Mouse (Mus musculus) kidney, adult 2 months (tissue): Measurements from ENCODE around the gene Itgae. TPM values are rescaled to one million over a fixed set of nuclear protein-coding genes. Genes with fewer than 3 reads are reported as not detected.

ENCODE experiments used
- DNase-seq: peaks from one replicate; pipeline ENCODE4 v3.0.0; 2021
- H3K27ac ChIP-seq: fragments of 200-500 bp; 2 replicates; pipeline ENCODE4 v1.5.1; 2012; ENCODE audit warnings: low read depth, low read length, control low read depth, inconsistent platforms; ENCODE audit not compliant: insufficient read depth
- H3K27me3 ChIP-seq: fragments of 200-500 bp; replicated peaks from 2 replicates; pipeline ENCODE4 v1.6.1; 2012; ENCODE audit warnings: mild to moderate bottlenecking, moderate library complexity, low read length, inconsistent platforms; ENCODE audit not compliant: control insufficient read depth, insufficient read depth
- H3K36me3 ChIP-seq: fragments of 200-500 bp; 2 replicates; pipeline ENCODE4 v1.6.1; 2012; ENCODE audit warnings: mild to moderate bottlenecking, moderate library complexity, low read length, inconsistent platforms; ENCODE audit not compliant: control insufficient read depth, insufficient read depth
- H3K4me1 ChIP-seq: fragments of 200-500 bp; 2 replicates; pipeline ENCODE4 v1.6.1; 2011; ENCODE audit warnings: low read length; ENCODE audit not compliant: control insufficient read depth, insufficient read depth
- H3K4me3 ChIP-seq: fragments of 200-500 bp; 2 replicates; pipeline ENCODE4 v1.5.1; 2011; ENCODE audit warnings: mild to moderate bottlenecking, low read depth, low read length, control low read depth; ENCODE audit not compliant: insufficient read depth
- CTCF ChIP-seq: fragments of 200-500 bp; conservative IDR thresholded peaks from 2 replicates; pipeline ENCODE4 v1.5.1; 2011; ENCODE audit warnings: low read depth, mild to moderate bottlenecking, control low read depth, low read length, moderate library complexity, mixed read lengths; ENCODE audit not compliant: insufficient read depth, insufficient read length
- POLR2A ChIP-seq: fragments of 200-500 bp; IDR thresholded peaks from one replicate; pipeline ENCODE4 v1.6.1; 2011; ENCODE audit warnings: low read depth, low read length, control low read depth
- WGBS: fragments of 180-500 bp; shearing (Covaris S2); methylation state at CpG from one replicate; pipeline ENCODE4 v1.1.7; 2018; 5-methylcytosine and 5-hydroxymethylcytosine counted together
- polyA plus RNA-seq: library from polyadenylated mRNA; depleted of rRNA; stranded (reverse); fragments of >200 nt; gene quantifications from 2 replicates; pipeline ENCODE4 v1.2.3, GENCODE M21; 2012; rRNA removed

Itgae gene
- 0.60 and 1.0 TPM in 2 replicates for polyA plus RNA-seq

DNA sequence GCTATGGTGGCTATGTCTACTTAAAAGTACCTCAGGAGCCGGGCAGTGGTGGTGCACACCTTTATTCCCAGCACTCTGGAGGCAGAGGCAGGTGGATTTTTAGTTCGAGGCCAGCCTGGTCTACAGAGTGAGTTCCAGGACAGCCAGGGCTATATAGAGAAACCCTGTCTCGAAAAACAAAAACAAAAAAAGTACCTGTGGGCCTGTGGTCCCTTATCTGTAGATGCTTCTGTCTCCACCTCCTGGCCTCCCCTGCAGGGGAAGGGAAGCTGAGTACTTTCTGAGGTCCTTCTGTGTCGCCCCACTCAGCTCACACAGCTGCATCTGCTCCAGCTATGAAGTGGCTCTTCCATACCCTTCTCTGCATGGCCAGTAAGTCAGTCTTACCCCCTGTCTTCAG, at the start of gene Itgae:
TSS of gene Itgae (plus strand) at position 301 of the 400 bp plus-strand sequence.
- H3K27me3 ChIP-seq = no peaks in the 10 kb centered on the region
- no peak within 1 kb of the TSS for H3K27ac ChIP-seq
- H3K4me1 ChIP-seq = peaks cover 2% of the 10 kb centered on the region; the same call in 1 of the 2 replicates
- H3K4me3 ChIP-seq = no peak within 1 kb of the TSS
- H3K36me3 ChIP-seq = no peaks in the 10 kb centered on the region
- TF ChIP-seq POLR2A (no peak), CTCF (no peak)
- no peak for DNase-seq
- WGBS = 88% methylated on average over 4 of the region's 4 CpGs

DNA sequence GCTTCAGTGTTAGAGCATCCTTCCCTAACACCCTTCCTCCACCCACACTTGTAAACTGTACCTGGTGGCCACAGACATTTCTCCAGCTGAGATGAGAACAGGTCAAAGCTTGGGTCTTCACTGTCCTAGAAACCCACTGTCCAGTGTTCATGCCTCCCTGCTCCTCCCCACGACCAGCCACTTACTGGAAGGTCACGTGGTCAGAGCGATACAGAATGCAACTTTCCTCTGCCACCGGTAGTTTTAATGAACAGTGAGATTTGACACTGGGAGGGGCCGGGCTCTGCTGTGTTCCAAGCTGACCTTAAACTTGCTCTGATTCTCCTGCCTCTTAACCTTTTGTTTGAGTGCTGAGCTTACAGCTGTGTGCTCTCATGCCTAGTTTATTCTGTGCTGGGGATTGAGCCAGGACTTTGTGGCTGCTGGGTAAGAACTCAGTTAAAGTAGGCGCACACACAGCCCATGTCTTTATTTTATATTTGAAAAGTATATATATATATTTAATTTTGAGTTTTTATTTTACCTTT, 46.1 kb upstream of the Itgae start:
- TF ChIP-seq CTCF (no peak), POLR2A (no peak)
- 31% methylated on average over 6 of the region's 6 CpGs for WGBS
- DNase-seq = no peak
- no peaks in the 10 kb centered on the region for H3K27me3 ChIP-seq
- peaks cover 7% of the 10 kb centered on the region; the same call in 1 of the 2 replicates for H3K4me1 ChIP-seq
- H3K27ac ChIP-seq = no peak overlapping the region
- no peaks in the 10 kb centered on the region for H3K36me3 ChIP-seq
- H3K4me3 ChIP-seq = no peak overlapping the region

DNA sequence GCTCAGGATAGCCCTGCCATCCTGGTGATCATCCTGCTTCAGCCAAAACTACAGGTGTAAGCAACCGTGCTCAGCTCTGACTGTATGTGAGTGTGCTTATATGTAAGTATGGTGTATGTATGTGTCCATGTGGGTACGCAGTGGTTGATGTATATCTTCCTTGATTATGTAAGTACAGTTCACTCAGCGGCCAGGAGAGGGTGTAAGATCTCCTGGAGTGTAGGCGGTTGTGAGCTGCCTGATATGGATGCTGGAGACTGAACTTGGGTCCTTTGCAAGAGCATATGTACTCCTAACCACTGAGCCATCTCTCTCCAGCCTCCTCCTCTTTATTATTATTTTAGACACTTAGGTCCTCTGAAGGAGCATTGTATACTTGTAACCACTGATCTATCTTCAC, 45.6 kb upstream of the Itgae start:
- WGBS = 73% methylated on average over 4 of the region's 4 CpGs
- Histone ChIP-seq H3K36me3 (no peaks in the 10 kb centered on the region), H3K27ac (no peak overlapping the region), H3K4me3 (no peak overlapping the region), H3K27me3 (no peaks in the 10 kb centered on the region), H3K4me1 (peaks cover 7% of the 10 kb centered on the region; the same call in 1 of the 2 replicates)
- DNase-seq = no peak
- no peak for TF ChIP-seq POLR2A
- no peak for TF ChIP-seq CTCF

DNA sequence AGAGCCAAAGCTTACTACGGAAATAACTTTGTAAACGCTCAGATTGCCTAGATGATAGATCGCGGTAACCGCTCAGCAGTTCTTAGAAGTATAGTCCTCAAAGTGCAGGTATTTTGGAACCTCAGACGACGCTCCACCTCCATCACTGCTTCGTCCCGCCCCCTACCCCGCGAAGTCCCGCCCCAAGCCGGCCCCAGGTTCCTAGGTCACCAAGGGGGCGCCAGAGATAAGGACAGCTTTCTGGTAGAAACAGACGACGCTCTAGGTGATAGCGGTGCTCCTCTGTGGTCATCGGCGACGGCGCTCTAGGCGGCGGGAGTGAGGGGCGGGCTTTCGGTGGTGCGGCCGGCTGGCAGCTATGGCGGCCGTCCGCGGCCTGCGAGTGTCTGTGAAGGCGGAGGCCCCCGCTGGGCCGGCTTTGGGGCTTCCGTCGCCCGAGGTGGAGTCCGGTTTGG, 42.8 kb upstream of the Itgae start, which contains the start of gene Ncbp3:
TSS of gene Ncbp3 (plus strand) at position 242 of the 455 bp plus-strand sequence.
- WGBS = under 1% methylated on average over 38 of the region's 39 CpGs
- DNase-seq = peak; percentile 98
- TF ChIP-seq CTCF (peak; percentile 66), POLR2A (no peak)
- Histone ChIP-seq H3K27me3 (no peaks in the 10 kb centered on the region), H3K36me3 (no peaks in the 10 kb centered on the region), H3K27ac (peak within 1 kb of the TSS; percentile 82), H3K4me1 (peaks cover 7% of the 10 kb centered on the region; the same call in 1 of the 2 replicates), H3K4me3 (peak within 1 kb of the TSS; percentile 70)

DNA sequence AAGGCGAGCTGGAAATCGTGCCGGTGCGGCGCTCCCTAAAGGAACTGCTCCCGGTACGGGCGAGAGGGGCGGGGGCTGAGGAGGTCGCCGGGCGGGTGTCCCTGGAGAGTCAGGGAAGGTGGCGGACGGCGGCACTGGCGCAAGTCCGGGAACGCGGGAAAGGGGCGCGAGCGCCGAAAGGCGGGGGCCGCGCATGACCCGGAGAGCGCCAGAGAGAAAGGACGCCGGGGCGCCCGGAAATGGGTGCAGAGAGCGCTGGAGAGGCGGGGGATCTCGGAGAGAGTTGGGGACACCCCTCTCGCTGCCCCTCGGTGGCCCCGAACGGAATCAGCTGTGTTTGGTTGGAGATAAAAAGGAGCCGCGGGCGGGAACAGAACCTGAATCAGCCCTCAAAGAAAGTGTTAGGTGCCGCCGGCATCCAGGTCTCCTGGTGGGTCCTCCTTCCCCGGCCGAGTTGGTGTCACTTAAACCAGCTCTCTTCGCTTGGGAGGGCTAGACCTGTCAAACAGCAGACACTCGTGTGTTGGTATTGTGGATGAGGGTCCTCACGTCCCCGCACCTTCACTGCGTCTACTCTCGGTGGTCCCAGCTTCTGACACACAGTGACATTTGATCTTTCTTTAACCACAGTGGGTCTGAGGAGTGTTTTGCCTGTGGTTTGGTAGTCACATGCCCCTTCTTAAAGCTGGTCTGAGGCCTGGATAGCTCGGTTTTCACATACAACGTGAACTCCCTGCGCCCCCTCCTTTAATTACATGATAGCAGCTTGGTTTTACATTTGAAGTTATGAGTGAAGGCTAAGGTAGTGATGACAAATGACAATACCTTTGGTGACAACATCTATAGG, 42.1 kb upstream of the Itgae start:
- peaks cover 7% of the 10 kb centered on the region; the same call in 1 of the 2 replicates for H3K4me1 ChIP-seq
- TF ChIP-seq POLR2A (no peak), CTCF (no peak)
- H3K36me3 ChIP-seq = no peaks in the 10 kb centered on the region
- no peak for DNase-seq
- peak overlapping the region; percentile 70 for H3K4me3 ChIP-seq
- H3K27ac ChIP-seq = peak overlapping the region; percentile 82
- 2% methylated on average over 55 of the region's 55 CpGs for WGBS
- no peaks in the 10 kb centered on the region for H3K27me3 ChIP-seq

DNA sequence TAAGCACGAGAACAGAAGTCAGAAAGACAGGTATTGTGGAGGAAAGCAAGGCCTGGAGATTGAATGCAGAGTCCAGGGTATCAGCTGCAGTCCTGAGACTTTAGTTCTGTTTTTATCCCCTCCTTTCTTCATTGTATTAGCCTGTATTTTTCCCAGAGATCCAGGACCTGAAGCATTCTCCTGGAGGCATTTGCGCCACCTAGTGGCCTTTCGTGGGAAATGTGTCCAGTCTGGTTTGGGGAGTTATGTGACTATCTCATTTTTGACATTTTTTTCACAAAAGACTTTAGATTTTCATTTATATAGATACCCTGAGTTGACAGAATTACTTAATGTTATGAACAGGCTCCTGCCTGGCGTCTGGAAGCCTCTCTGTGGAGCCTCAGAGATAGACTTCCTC, 41.0 kb upstream of the Itgae start:
- H3K27me3 ChIP-seq = no peaks in the 10 kb centered on the region
- no peak overlapping the region for H3K27ac ChIP-seq
- peak; percentile 82 for DNase-seq
- no peak for TF ChIP-seq POLR2A
- peak; percentile 80 for TF ChIP-seq CTCF
- WGBS = 8% methylated on average over 4 of the region's 4 CpGs
- H3K4me1 ChIP-seq = peaks cover 7% of the 10 kb centered on the region; the same call in 1 of the 2 replicates
- H3K36me3 ChIP-seq = no peaks in the 10 kb centered on the region; the same call in 1 of the 2 replicates
- no peak overlapping the region for H3K4me3 ChIP-seq

DNA sequence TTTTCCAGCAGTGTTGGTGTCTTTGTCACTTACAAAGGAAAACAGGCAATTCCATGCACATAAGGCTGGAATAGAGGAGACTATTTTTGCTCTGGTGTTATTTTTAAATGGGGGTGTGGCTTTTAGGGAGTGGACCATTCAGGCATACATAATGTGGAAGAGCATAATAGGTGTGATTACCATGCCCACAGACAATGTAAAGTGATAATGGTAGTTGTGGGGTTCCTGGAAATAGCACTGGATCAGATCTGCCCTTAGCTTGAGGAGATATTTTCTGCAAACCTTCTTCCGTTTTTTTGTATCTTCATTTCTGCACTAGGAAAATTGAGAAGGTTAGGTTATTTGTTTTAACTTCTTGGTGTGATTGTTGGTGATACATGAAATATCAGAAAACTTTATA, 37.6 kb upstream of the Itgae start:
- Histone ChIP-seq H3K4me1 (peaks cover 4% of the 10 kb centered on the region; the same call in 1 of the 2 replicates), H3K27me3 (no peaks in the 10 kb centered on the region), H3K36me3 (no peaks in the 10 kb centered on the region; the same call in none of the 2 replicates), H3K4me3 (no peak overlapping the region), H3K27ac (no peak overlapping the region)
- no peak for DNase-seq
- WGBS = 94% methylated on average over 1 of the region's 1 CpGs
- TF ChIP-seq CTCF (no peak), POLR2A (no peak)
